Mouse (Mus musculus): ENCODE results near the gene Fhl2. TPM values are rescaled to one million over a fixed set of nuclear protein-coding genes. Genes with fewer than 3 reads are reported as not detected.

Gene Fhl2
- total and polyA plus RNA-seq, 3 experiments = 0.22 TPM; not detected in 2

- DNase-seq (ENCODE audit: low spot score) (no peak), ATAC-seq (ENCODE audit: extremely low read depth, insufficient number of reproducible peaks, low FRiP score, poor library complexity, severe bottlenecking) (no peak)
- H3K9me3 ChIP-seq (replicated peaks) = no peaks in the 10 kb centered on the region
- peaks cover 18% of the 10 kb centered on the region for H3K27me3 ChIP-seq (ENCODE audit: insufficient read depth, low read length)
- H3K4me3 ChIP-seq (ENCODE audit: low read depth, low read length) = no peak overlapping the region
- no peaks in the 10 kb centered on the region for H3K4me1 ChIP-seq (ENCODE audit: insufficient read depth, low read depth, low read length)
- H3K36me3 ChIP-seq (replicated peaks) = no peaks in the 10 kb centered on the region
- TF ChIP-seq POLR2AphosphoS5 (IDR thresholded peaks at IDR 0.05; ENCODE audit: insufficient replicate concordance, low read depth, low read length) = no peak
- no peak for TF ChIP-seq TAL1 (conservative IDR thresholded peaks at IDR 0.05; ENCODE audit: low read depth, low read length)
- TF ChIP-seq GATA2 (IDR thresholded peaks at IDR 0.05; ENCODE audit: borderline replicate concordance, low read depth, low read length) = no peak
- TF ChIP-seq GATA1 (IDR thresholded peaks at IDR 0.05; ENCODE audit: borderline replicate concordance, low read length) = no peak
- no peak for TF ChIP-seq CTCF (IDR thresholded peaks at IDR 0.05; ENCODE audit: low read depth, low read length)
Observed at GRCm38 (mm10) chr1:43186334-43186733, 10.4 kb downstream of the Fhl2 start.

- H3K4me3 ChIP-seq (ENCODE audit: low read depth, low read length) = no peak overlapping the region
- H3K4me1 ChIP-seq (ENCODE audit: insufficient read depth, low read depth, low read length) = no peaks in the 10 kb centered on the region
- no peak for TF ChIP-seq GATA1 (IDR thresholded peaks at IDR 0.05; ENCODE audit: borderline replicate concordance, low read length)
- no peak for TF ChIP-seq CTCF (IDR thresholded peaks at IDR 0.05; ENCODE audit: low read depth, low read length)
- DNase-seq (ENCODE audit: low spot score) = no peak
- ATAC-seq (ENCODE audit: extremely low read depth, insufficient number of reproducible peaks, low FRiP score, poor library complexity, severe bottlenecking) = no peak
- H3K27me3 ChIP-seq (ENCODE audit: insufficient read depth, low read length) = peaks cover 15% of the 10 kb centered on the region
- H3K36me3 ChIP-seq (replicated peaks) = no peaks in the 10 kb centered on the region
- H3K9me3 ChIP-seq (replicated peaks) = no peaks in the 10 kb centered on the region
Observed at GRCm38 (mm10) chr1:43180912-43181311, 15.9 kb downstream of the Fhl2 start.

GRCm38 (mm10) chr1:43178780-43179179 lies 18.0 kb downstream of the Fhl2 start:
- no peaks in the 10 kb centered on the region for H3K36me3 ChIP-seq (replicated peaks)
- no peak overlapping the region for H3K4me3 ChIP-seq (ENCODE audit: low read depth, low read length)
- no peaks in the 10 kb centered on the region for H3K9me3 ChIP-seq (replicated peaks)
- H3K4me1 ChIP-seq (ENCODE audit: insufficient read depth, low read depth, low read length) = no peaks in the 10 kb centered on the region
- peaks cover 16% of the 10 kb centered on the region for H3K27me3 ChIP-seq (ENCODE audit: insufficient read depth, low read length)
- TF ChIP-seq CTCF (IDR thresholded peaks at IDR 0.05; ENCODE audit: low read depth, low read length) = no peak
- TF ChIP-seq GATA1 (IDR thresholded peaks at IDR 0.05; ENCODE audit: borderline replicate concordance, low read length) = no peak
- no peak for TF ChIP-seq TAL1 (conservative IDR thresholded peaks at IDR 0.05; ENCODE audit: low read depth, low read length)
- no peak for TF ChIP-seq GATA2 (IDR thresholded peaks at IDR 0.05; ENCODE audit: borderline replicate concordance, low read depth, low read length)
- no peak for TF ChIP-seq POLR2AphosphoS5 (IDR thresholded peaks at IDR 0.05; ENCODE audit: insufficient replicate concordance, low read depth, low read length)
- no peak for DNase-seq (ENCODE audit: low spot score)
- no peak for ATAC-seq (ENCODE audit: extremely low read depth, insufficient number of reproducible peaks, low FRiP score, poor library complexity, severe bottlenecking)

DNA sequence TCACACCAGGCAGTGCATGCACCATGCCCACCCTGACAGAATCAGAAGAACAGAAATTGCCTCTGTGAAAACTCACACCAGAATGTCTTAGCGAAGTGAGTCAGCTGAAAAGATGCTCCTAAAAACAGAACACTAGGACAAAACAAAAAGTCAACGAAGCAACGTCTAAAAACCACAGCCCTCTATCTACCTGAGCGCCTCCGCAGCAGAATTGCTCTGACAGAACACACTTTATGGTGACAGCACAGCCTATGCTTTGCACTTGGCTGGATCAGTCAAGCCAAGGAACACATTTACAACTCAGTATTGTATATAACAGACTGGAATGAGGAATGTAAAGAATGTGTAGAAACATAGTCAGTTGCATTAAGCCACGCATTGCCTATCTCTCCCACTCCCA lies 18.4 kb downstream of the Fhl2 start:
- Histone ChIP-seq H3K9me3 (replicated peaks) (no peaks in the 10 kb centered on the region), H3K36me3 (replicated peaks) (no peaks in the 10 kb centered on the region), H3K4me1 (ENCODE audit: insufficient read depth, low read depth, low read length) (no peaks in the 10 kb centered on the region), H3K4me3 (ENCODE audit: low read depth, low read length) (no peak overlapping the region), H3K27me3 (ENCODE audit: insufficient read depth, low read length) (peaks cover 18% of the 10 kb centered on the region)
- no peak for TF ChIP-seq GATA1 (IDR thresholded peaks at IDR 0.05; ENCODE audit: borderline replicate concordance, low read length)
- DNase-seq (ENCODE audit: low spot score) (no peak), ATAC-seq (ENCODE audit: extremely low read depth, insufficient number of reproducible peaks, low FRiP score, poor library complexity, severe bottlenecking) (no peak)

- no peaks in the 10 kb centered on the region for H3K9me3 ChIP-seq (replicated peaks)
- H3K4me1 ChIP-seq (ENCODE audit: insufficient read depth, low read depth, low read length) = no peaks in the 10 kb centered on the region
- no peaks in the 10 kb centered on the region for H3K36me3 ChIP-seq (replicated peaks)
- ATAC-seq (ENCODE audit: extremely low read depth, insufficient number of reproducible peaks, low FRiP score, poor library complexity, severe bottlenecking) (no peak), DNase-seq (ENCODE audit: low spot score) (no peak)
- no peak overlapping the region for H3K4me3 ChIP-seq (ENCODE audit: low read depth, low read length)
- TF ChIP-seq GATA1 (IDR thresholded peaks at IDR 0.05; ENCODE audit: borderline replicate concordance, low read length) (no peak), CTCF (IDR thresholded peaks at IDR 0.05; ENCODE audit: low read depth, low read length) (no peak), POLR2AphosphoS5 (IDR thresholded peaks at IDR 0.05; ENCODE audit: insufficient replicate concordance, low read depth, low read length) (no peak), TAL1 (conservative IDR thresholded peaks at IDR 0.05; ENCODE audit: low read depth, low read length) (no peak), GATA2 (IDR thresholded peaks at IDR 0.05; ENCODE audit: borderline replicate concordance, low read depth, low read length) (no peak)
- H3K27me3 ChIP-seq (ENCODE audit: insufficient read depth, low read length) = peaks cover 18% of the 10 kb centered on the region
Observed at GRCm38 (mm10) chr1:43173283-43174226, 23.2 kb downstream of the Fhl2 start.

DNA sequence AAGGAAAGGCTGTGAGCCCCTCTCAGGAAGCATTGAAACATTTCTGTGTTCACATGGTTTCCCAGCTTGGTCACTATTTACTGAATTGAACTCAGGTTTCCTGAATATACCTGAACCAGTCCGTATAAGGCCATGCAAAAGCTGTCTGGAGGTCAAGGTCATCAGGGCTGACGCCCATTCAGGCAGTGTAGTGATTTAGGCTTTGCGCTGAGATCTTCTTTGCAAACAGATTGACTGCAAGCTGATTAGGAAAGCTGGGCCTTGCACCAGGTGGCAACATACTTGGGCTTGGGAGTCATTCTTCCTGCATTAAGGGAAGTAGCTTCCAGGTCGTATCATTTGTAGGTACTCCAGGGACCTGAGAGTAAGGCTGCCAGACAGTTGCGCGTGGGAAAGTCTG lies 25.0 kb downstream of the Fhl2 start:
- peaks cover 20% of the 10 kb centered on the region for H3K27me3 ChIP-seq (ENCODE audit: insufficient read depth, low read length)
- no peak for TF ChIP-seq POLR2AphosphoS5 (IDR thresholded peaks at IDR 0.05; ENCODE audit: insufficient replicate concordance, low read depth, low read length)
- no peak for TF ChIP-seq GATA2 (IDR thresholded peaks at IDR 0.05; ENCODE audit: borderline replicate concordance, low read depth, low read length)
- no peak for TF ChIP-seq TAL1 (conservative IDR thresholded peaks at IDR 0.05; ENCODE audit: low read depth, low read length)
- TF ChIP-seq GATA1 (IDR thresholded peaks at IDR 0.05; ENCODE audit: borderline replicate concordance, low read length) = no peak
- TF ChIP-seq CTCF (IDR thresholded peaks at IDR 0.05; ENCODE audit: low read depth, low read length) = no peak
- H3K36me3 ChIP-seq (replicated peaks) = no peaks in the 10 kb centered on the region
- DNase-seq (ENCODE audit: low spot score) = no peak
- H3K9me3 ChIP-seq (replicated peaks) = no peaks in the 10 kb centered on the region
- ATAC-seq (ENCODE audit: extremely low read depth, insufficient number of reproducible peaks, low FRiP score, poor library complexity, severe bottlenecking) = no peak
- no peak overlapping the region for H3K4me3 ChIP-seq (ENCODE audit: low read depth, low read length)
- no peaks in the 10 kb centered on the region for H3K4me1 ChIP-seq (ENCODE audit: insufficient read depth, low read depth, low read length)

Measured in G1E (cell line).